Mouse (Mus musculus): ENCODE measurements around the gene Tada2a.
A peak's percentile ranks its signal among the peaks of the same experiment; 100 is the strongest.

Tada2a gene

DNA sequence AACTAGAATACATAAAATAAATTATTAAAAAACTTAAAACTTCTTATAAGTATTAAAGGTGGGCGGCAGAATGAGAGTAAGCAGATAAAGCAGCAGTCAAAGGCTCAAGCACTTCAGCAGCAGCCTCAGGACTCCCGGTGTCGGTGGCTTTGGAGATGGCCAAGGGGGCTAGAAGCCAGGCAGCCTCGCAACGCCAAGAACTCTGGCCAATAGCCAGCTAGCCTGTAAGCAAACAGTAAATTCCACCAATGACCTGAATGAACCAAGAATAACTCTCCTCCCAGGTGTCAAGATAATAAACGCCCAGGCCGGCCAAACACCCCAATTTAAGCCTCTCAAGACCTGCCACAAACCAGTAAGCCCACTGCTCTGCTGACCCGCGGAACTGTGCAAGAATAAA, 13.8 kb downstream of the Tada2a start:
- no peak for DNase-seq (ENCODE audit: low read depth, low spot score)

DNA sequence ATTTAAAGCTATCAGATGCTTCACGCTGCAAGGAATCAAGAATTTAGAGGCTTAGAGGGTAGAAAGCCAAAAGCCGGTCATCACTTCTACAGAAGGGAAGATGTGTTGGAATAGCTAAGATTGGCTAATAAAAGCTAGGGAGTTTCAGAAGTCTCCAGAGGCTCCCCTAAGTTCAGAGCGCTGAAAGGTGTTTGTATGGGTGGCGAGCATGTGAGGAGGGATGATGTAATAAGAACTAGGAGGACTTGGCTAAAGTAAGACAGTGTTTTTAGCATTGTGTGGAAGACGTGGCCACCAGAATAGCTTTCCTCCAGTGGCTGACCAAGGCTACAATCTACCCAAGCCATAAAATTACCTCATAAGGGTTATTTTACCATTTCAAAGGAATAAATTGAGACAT, 15.8 kb downstream of the Tada2a start:
- DNase-seq (ENCODE audit: low read depth, low spot score): no peak

DNA sequence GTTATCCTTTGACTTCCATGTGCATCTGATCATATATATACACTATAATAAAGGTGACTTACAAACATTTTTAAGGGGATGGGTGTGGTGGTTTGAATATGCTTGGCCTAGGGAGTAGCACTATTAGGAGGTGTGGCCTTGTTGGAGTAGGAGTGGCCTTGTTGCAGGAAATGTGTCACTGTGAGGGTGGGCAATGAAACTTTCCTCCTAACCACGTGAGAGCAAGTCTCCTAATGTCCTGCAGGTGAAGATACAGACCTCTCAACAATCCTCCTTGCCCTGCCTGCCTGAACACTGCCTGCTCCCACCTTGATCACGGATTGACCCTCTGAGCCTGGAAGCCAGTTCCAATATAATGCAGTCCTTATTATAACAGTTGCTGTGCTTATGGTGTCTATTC, 22.3 kb downstream of the Tada2a start:
- DNase-seq (ENCODE audit: low read depth, low spot score): no peak

DNA sequence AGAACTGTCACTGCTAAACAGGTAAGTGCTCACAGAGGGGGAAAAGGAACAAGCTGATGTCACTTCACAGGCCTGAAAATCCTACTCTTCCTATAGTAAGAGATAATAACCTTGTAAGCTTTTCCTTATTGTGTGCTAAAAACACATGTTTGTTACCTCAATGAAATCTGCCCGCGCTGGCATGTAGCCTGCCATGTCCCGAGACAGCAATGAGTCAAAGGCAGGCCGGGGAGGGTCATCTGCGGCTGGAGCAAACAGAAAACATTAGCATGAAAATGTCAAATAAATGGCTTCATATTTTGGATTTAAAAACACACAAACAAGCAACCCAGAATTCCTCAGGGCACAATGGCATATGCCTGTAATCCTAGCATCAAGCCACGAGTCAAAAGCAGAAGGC, 25.4 kb downstream of the Tada2a start:
- no peak for DNase-seq (ENCODE audit: low read depth, low spot score)

DNA sequence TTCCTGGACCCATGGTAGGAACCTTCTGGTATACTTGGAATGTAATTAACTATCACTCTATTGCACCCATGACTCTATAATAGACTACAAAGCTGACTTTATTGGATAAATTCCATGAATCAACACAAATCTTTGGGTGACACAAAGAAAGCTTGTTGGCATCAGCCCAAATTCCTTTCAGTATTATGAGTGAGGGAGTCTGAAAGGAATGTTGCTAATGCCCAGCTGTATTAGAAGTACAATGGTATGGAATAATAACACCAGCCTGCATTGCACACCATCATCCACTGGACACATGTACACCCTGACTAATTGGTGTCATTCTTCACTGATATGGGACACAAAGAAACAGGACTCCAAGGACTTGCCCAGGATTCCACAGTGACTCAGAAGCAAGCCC, 28.2 kb downstream of the Tada2a start:
- DNase-seq (ENCODE audit: low read depth, low spot score): no peak

DNA sequence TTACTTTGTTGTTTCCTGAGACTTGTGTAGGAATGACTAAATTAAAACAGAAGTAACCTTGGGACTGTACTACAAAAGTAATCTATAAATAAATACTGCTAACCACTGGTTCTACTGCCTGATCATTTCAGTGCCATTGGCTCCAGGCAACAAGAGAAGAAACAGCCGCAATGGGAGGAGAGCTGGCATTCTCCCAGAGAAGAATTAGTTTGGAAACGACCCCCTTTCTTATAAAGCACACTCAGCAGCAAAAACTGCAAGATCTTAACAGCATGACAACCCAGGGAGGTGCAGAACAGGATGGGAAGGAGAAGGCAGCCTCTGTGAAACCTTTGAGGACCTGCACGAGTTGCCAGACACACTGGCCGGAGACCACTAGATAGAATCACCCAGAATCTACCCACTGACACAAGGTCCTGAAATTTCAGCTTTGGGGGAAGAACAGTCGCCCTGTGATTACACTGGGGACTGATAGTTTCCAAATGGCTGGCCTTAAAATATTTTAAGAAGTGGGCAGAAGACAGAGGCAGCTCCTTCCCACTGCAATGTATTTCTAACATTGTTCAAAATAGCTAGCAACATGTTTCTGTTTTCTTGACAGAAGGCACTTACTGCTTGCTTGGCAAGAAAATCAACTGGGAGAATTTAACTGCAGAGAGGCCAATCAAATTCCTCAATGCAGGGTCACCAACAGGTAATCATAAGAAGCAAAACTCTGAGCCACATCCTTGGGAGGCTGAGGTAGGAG, 32.0 kb downstream of the Tada2a start:
- DNase-seq (ENCODE audit: low read depth, low spot score): no peak

DNA sequence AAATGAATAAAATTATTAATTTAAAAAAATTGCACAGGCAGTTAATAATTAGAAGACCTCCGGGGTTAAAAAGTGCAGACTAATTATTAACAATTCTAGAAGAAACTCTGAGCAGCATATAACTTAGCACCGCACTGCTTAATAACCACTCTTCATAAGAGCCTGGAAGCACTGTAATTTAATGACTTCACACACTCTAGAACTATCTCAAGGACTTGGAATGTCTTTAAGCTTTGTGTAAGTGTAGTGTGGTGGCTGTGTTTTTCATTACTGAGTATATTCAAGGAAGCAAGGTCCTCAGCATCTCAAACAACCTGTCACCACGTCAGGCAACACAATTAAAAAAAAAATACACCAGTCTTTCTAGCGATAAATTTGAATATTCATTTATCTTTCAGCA, 34.3 kb downstream of the Tada2a start:
- no peak for DNase-seq (ENCODE audit: low read depth, low spot score)

DNA sequence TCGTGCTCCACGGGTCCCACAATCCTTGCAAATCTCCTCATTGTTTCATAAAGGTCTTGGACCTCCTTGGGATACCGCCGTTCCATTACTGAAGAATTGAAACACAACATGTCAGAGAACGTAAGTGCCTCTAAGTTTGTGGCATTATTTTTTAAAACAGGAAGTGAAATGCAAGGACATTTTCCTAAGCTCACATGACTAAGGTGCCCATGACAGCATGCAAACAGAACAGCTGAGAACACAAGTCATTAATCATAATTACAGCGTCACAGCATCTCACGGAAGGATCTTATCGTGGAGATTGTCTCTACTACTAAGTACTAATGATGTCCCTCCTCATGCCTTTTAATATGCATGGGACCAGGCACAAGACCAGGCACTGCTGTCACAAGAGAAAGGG, 38.8 kb downstream of the Tada2a start:
- DNase-seq (ENCODE audit: low read depth, low spot score): no peak

DNA sequence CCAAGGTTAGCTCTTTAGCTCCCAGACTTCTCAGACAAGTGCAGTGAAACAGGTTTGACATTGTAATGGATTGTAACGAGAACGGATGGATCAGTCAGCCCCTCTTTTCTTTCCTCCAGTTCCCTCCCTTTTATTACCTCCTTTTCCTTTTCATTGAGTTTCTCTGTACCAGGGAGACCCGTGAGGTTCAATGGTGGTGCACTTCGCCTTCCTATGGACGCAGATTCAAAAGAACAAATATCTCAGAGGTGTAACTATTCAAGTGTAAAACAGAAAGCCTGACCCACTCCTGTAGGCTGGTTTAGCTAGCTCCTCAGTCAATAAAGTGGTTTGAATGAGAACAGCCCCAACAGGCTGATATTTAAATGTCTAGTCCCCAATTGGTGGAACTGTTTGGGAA, 47.5 kb downstream of the Tada2a start:
- no peak for DNase-seq (ENCODE audit: low read depth, low spot score)

DNA sequence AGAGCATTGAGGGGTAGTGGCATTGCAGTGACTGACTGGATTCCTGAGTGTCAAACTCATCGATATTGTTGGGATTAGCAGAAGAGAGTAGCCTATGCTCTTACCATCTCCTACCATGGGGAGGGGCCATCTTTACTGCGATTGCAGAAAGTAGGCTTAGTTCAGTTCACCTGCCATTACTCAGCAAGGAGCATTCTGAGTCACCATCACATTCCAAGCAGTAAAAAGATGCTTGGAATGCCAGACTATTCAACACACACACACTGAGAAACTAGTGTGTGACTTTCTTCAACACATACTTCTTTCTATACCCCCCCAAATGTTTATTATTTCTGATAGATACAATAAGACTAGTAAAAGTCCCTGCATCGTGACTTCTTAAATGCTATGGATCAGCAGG, 49.1 kb downstream of the Tada2a start:
- no peak for DNase-seq (ENCODE audit: low read depth, low spot score)

DNA sequence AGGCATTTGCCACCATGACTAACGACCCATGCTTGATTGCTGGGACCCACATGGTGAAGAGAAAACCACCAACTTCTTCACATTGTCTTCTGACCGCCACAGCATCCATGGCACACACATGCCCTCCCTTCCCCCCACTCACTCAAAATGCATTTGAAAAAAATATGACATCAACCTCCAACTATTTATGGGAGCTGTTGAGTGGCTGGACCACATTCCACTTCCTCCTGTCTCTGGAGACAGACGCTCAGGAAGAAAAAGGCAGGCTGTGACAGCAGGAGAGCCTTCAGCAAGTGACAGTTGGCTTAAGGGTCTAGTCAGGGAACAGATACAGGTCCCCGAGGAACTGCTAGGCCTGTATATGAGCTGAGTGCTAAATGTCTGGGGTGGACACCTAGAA, 49.5 kb downstream of the Tada2a start:
- no peak for DNase-seq (ENCODE audit: low read depth, low spot score)

DNA sequence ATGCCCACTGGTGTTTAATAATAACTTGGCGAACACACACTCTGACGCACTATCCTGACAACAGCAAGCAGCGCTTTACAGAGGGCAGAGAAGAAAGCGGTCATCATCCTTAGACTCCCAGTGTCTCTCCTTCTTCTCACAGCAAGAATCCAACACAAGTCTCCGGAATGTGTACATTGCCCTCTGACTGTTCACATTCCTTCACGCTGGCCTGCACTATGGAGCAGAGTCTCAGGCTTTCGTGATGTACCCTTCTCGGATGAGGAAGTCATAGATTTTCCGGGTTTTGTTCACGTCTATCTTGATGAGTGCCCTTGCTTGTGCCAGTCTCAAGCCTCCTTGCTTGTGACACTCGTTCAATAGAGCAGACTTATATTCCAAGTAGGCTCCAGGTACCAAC, 50.0 kb downstream of the Tada2a start:
- DNase-seq (ENCODE audit: low read depth, low spot score): no peak

DNA sequence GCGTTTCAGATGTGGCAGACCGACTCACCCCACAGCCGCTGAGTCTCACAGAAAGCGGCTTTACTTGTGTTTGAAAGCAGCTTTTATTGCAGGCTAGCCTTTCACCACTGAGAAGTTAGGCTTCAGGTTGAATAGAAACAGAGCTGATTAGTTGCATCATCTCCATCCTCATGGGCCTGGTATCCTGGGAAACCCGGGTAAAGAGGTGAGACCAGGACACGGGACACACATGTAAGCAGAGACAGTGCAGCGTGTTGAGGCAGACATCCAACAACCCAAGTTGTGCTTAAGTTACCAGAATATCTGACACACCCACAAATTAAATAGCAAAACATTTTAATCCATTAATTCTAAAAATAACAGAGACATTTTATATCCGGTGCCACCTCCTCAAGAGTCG, 50.8 kb downstream of the Tada2a start:
- no peak for DNase-seq (ENCODE audit: low read depth, low spot score)

DNA sequence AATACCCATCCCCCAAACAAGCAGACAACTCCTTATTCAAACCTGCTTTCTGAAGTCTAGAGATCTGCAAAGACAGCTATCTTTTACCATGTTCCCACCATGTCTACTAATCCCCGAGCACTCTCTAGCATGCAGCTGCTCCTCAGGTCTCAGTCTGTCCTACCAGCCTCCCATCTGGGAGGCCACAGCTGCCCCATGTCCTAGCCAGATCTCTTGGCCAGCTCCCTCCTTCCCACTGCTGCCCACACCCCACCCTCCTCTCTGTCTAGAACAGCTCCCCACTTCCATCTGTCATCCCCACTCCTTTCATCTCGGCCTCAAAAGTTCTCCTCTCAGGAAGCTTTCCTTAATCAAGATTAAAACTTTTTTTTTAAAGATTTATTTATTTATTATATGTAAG, 52.4 kb downstream of the Tada2a start:
- no peak for DNase-seq (ENCODE audit: low read depth, low spot score)

DNA sequence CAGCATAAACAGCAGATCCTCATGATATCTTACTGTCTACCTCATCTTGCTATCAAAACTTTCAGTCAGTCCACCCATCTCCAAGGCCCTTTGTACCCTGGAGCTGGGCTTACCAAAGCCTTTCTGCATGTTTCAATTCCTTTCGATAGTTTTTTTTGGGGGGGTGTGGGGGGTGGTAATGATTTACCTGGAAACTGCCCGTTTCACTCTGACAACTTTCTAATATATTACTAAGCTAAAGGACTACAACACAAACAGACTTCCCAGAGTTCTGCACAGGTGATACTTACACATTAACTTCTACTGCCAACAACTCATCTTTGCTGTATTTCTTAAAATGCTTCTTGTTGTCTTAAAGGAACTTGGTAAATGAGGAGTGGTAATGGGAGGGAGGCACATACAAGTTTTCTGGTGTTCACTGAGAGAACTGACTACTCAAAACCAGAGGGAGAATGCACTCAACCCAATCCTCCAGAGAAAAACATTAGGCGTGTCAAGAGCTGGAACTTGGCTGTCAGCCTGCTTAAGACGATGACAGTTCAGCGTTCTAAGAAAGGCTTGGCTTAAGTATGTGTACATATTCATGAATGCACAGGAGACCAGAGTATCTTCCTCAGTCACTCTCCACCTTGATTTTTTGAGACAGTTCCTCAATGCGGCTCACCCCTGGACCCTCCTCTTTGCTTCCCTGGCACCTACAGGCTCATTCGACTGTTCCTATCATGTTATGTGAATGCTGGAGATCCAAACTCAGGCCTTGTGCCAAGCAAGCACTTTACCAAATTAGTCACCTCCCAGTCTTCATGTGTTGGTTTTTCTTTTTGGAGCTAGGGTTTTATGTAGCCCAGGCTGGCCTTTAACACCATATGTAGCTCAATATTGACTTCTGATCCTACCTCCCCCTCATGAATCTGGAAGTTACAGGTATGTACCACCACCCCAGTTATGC, 55.3 kb downstream of the Tada2a start:
- no peak for DNase-seq (ENCODE audit: low read depth, low spot score)

DNA sequence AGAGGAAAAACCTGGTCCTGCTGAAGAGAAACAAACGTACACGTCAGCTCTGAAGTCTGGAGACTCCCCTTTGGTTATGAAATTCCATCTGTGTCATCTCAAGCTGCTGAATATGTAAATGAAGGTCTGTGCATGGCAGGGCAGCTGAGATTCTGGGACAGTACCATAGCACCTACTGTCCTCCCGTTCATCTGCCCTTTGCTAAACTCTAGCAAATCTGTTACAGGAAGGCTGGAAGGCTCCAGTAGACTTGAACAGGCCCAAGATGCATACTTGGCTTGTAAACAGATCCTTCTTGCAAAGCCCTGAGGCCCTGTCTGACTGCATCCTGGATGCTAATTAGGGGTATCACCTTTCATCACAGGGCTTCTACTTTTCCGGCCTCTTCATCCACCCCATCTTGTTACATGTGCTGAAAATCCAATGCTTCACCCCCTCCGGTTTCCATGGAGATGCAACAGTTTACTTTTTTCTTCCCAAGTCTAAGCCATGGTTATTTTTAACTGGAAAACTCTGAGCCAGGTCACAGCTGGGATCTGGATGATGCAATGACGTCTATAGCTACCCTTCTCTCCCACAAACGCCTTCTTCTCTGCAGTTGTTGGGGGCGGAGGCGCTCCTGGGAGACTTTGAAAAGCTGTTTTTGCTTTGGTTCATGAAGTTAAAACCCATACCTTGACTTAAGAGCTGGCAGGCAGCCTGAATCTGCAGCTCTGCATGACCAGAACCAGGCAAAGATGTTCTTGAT, 56.3 kb downstream of the Tada2a start:
- peak; percentile 59 for DNase-seq (ENCODE audit: low read depth, low spot score)

DNA sequence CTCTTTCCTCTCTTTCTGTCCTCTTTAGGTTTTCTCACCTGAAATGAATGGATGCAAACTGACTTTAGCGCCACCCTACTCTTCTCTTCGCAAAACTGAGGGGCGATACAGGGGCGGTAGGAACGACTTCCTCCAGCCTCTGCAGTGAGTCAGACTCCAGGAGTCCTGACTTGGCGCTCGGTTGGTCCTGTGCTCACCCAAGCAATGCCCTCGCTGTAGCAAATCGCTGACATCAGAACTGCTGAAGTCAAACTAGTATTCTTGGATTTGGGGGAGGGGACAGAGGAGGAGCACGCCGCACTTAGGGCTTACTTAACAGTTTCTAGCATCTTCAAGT, 60.4 kb downstream of the Tada2a start, which contains the start of gene Dusp14:
Dusp14 (minus strand) TSS at position 228 of the 337 bp plus-strand sequence.
- no peak for DNase-seq (ENCODE audit: low read depth, low spot score)

DNA sequence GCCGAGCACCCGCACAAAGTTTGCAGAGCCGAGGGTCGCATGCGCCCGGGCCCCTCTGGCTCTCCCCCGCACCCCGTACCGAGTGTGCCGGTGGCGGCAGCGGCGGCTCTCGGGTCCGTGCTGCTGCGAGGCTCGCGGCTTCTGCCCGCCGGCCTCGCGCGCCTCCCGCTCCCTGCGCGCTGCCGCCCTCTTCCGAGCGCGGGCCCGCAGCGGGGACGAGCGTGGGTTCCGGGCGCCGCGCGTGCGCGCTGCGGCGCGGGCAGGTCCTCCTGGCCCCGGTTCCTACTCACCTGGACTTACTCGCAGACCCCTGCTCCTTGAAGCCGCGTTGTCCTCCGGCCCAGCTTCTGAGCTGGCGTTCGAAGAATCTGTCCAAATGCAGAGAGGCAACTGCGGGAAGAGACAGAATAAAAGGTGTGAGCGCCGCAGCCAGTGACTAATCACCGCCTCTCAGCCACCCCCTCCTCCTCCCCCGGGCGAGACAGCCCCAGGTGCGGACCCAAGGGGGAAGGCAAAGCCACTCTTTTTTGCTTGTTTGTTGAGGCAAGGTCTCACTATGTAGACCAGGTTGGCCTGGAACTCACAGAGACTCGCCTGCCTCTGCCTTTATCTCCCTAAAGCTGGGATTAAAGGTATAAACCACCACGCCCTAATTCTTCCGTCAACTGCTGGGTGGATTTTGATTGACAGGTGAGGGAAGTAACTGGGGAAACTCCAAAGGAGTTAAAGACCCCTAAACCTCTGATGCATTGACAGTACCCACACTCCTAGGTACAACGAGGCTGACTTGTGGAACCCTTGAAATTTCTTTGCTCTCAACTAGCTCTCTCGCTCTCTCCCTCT, 61.0 kb downstream of the Tada2a start:
- DNase-seq (ENCODE audit: low read depth, low spot score): peak; percentile 62

DNA sequence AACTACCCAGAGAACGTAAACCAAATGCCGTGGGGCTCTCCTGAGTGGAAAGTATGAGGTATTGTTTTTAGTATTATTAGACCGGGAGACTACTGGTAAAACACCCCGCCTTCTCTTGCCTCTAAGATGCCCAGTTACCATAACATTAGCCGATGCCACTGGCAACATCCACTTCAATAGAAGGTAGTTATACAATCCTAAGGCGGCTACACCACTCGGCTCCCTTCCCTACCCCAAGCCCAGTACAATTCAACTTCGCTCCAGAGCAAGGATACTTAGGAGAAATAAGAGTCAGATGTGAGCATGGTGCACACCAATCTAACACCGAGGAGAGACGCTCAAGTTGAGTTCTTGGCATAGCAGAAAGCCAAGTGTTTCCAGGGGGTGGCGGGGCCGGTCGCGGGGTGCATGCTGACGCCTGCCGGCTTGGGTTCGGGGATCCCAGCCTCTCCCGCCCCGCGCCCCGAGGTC, 61.6 kb downstream of the Tada2a start:
- no peak for DNase-seq (ENCODE audit: low read depth, low spot score)

DNA sequence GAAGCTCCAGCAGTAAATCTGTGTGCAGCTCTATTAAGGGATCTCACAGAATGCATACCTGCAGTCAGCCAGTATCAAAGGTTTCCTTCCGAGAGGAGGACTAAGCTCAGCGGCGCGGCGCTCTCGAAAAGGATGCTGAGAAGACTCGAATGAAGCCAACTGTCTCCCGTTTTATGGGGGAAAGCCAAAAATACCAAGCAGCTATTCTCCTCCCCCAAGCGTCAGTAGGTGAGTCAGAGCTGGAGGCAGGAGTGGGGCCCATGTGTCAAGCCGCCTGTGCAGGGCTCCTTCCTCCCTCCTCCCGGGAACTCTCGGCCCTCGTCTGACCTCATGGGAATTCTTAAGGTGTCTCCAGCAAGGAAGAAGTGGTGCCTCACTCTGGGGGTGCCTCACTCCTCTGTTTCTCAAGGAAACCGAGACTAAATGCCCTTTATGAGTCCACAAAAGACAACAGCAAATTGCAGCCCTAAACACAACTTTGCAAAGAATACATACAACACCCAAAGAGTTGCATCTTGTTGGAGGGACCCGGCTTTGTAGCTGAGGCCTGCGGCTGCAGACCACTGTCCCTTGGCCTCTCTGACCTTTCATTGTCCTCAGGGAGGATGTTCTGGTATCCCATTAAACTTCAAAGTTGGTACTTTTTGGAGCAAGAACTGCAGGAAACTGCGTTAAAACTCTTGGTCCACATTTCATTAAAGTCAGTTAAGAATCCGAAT, 62.3 kb downstream of the Tada2a start:
- no peak for DNase-seq (ENCODE audit: low read depth, low spot score)

DNA sequence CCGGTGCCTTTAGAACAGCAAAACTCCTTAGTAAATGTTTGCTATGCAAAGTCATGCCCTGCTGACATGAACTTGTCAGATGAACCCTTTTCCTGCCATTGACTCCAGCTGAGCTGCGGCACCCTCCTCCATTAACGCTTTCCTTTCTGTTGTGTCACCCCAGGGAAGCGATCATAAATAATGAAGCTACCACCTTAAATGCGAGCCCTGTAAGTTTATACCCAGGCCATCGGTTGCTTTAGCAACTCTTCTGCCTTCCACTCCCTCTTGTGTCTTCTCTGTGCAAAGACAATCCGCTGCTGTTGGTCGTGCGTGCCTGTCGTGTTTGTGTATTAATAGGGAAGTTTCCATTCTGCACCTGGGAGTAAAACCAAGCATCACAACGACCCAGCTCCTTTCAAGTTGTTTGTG, 63.3 kb downstream of the Tada2a start:
- no peak for DNase-seq (ENCODE audit: low read depth, low spot score)

All from forelimb bud, embryonic 11.5 days (tissue).